Mouse (Mus musculus): ENCODE measurements around the gene Pcp4.
A peak's percentile ranks its signal among the peaks of the same experiment; 100 is the strongest.
"Not testable (repeated sequence)": the region's sequence is repeated elsewhere in the genome, so short reads cannot be mapped to it uniquely, and the experiment has no call there.

Pcp4 gene

GRCm38 (mm10) chr16:96467445-96467844, at the start of gene Pcp4:
Pcp4 (plus strand) TSS chr16:96467606.
- peak; percentile 81 for DNase-seq

GRCm38 (mm10) chr16:96425044-96425443, 42.4 kb upstream of the Pcp4 start:
- no peak for DNase-seq

- no peak for DNase-seq
These were observed 40.7 kb upstream of the Pcp4 start for GRCm38 (mm10) chr16:96426671-96427070.

- no peak for DNase-seq
These were observed 38.4 kb upstream of the Pcp4 start for GRCm38 (mm10) chr16:96429046-96429445.

GRCm38 (mm10) chr16:96433266-96433665, 34.1 kb upstream of the Pcp4 start:
- DNase-seq, result no peak

GRCm38 (mm10) chr16:96434024-96434785, 33.2 kb upstream of the Pcp4 start:
- no peak for DNase-seq

GRCm38 (mm10) chr16:96438946-96439345, 28.5 kb upstream of the Pcp4 start:
- no peak for DNase-seq

- no peak for DNase-seq
These were observed 27.7 kb upstream of the Pcp4 start for GRCm38 (mm10) chr16:96439682-96440081.

- DNase-seq, result no peak
These were observed 26.5 kb upstream of the Pcp4 start for GRCm38 (mm10) chr16:96440871-96441270.

- DNase-seq, result no peak
These were observed 25.6 kb upstream of the Pcp4 start for GRCm38 (mm10) chr16:96441826-96442225.

- no peak for DNase-seq
These were observed 23.9 kb upstream of the Pcp4 start, which contains the start of gene Itgb2l for GRCm38 (mm10) chr16:96443468-96443867. Itgb2l (minus strand) TSS chr16:96443619.

GRCm38 (mm10) chr16:96450871-96451270, 16.5 kb upstream of the Pcp4 start:
- DNase-seq, result not testable (repeated sequence)

GRCm38 (mm10) chr16:96454086-96454485, 13.3 kb upstream of the Pcp4 start:
- DNase-seq, result no peak

- no peak for DNase-seq
These were observed 9.8 kb upstream of the Pcp4 start for GRCm38 (mm10) chr16:96457612-96458011.

GRCm38 (mm10) chr16:96459356-96459755, 8.1 kb upstream of the Pcp4 start:
- no peak for DNase-seq

GRCm38 (mm10) chr16:96460788-96461187, 6.6 kb upstream of the Pcp4 start:
- no peak for DNase-seq

- DNase-seq, result no peak
These were observed 605 bp downstream of the Pcp4 start for GRCm38 (mm10) chr16:96468011-96468410.

- no peak for DNase-seq
These were observed 1.3 kb downstream of the Pcp4 start for GRCm38 (mm10) chr16:96468698-96469097.

GRCm38 (mm10) chr16:96469640-96470039, 2.2 kb downstream of the Pcp4 start:
- peak; percentile 22 for DNase-seq

GRCm38 (mm10) chr16:96472361-96472760, 5.0 kb downstream of the Pcp4 start:
- DNase-seq, result peak; percentile 5

GRCm38 (mm10) chr16:96472816-96473215, 5.4 kb downstream of the Pcp4 start:
- DNase-seq, result no peak

- no peak for DNase-seq
These were observed 6.8 kb downstream of the Pcp4 start for GRCm38 (mm10) chr16:96474185-96474584.

- no peak for DNase-seq
These were observed 14.4 kb downstream of the Pcp4 start for GRCm38 (mm10) chr16:96481791-96482190.

- no peak for DNase-seq
These were observed 19.7 kb downstream of the Pcp4 start for GRCm38 (mm10) chr16:96487007-96487684.
